Mouse (Mus musculus) CH12.LX (cell line): ENCODE measurements at regions not wholly inside any gene's neighbourhood (a gene's known extent, or its start where the extent isn't known, plus 50 kb on each side); places are given as distances from the start of the nearest gene placed in this dataset.

Experiments used
- CTCF ChIP-seq, 2 experiments: IDR thresholded peaks in 1 of 2; conservative IDR thresholded peaks in 1 of 2; 2 replicates each; pipeline ENCODE4 v1.5.1; 2011 to 2012; ENCODE audit warnings: low read depth in 2 of 2, low read length in 2 of 2, improper control_type of control experiment in 1 of 2, inconsistent platforms in 1 of 2, mild to moderate bottlenecking in 1 of 2, moderate library complexity in 1 of 2
- EP300 ChIP-seq: IDR thresholded peaks from 2 replicates; pipeline ENCODE4 v1.6.1; 2011; ENCODE audit warnings: low read length, improper control_type of control experiment
- JUN ChIP-seq: IDR thresholded peaks from 2 replicates; pipeline ENCODE4 v1.6.1; 2011; ENCODE audit warnings: low read depth, mild to moderate bottlenecking, low read length, improper control_type of control experiment, moderate library complexity; ENCODE audit not compliant: insufficient read depth
- MAFK ChIP-seq: IDR thresholded peaks from 2 replicates; pipeline ENCODE4 v1.6.1; 2011; ENCODE audit warnings: low read length, improper control_type of control experiment; ENCODE audit not compliant: insufficient replicate concordance
- NRF1 ChIP-seq: IDR thresholded peaks from 2 replicates; pipeline ENCODE4 v1.6.1; 2014; ENCODE audit warnings: low read depth, mild to moderate bottlenecking, inconsistent platforms, low read length, improper control_type of control experiment, moderate library complexity
- POLR2A ChIP-seq: IDR thresholded peaks from 2 replicates; pipeline ENCODE4 v1.6.1; 2011; ENCODE audit warnings: low read depth, mild to moderate bottlenecking, improper control_type of control experiment, low read length
- ZMIZ1 ChIP-seq: IDR thresholded peaks from 2 replicates; pipeline ENCODE4 v1.6.1; 2012; ENCODE audit warnings: low read depth, mild to moderate bottlenecking, inconsistent platforms, low read length, improper control_type of control experiment

DNA sequence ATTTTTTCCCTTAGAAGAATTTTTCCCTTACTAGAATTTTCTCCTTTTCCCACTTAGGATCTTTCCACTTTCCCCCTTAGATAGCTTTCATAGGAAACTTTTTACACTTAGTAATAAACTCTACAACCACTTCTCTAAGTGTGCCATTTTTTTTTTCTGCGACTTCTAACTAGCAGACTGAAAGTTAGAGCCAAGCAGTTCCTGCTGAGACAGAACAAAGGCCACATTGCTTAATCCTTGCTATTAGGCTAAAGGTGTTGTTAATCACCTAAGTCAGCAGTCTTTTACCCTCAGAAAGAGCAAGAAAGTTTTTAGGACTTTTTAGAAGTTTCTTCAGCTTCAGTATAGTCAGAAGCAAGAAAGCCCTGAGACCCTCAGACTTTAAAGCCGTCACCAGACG lies 204.3 kb upstream of the Gm6657 start:
- no peak for TF ChIP-seq JUN
- TF ChIP-seq POLR2A = no peak
- no peak for TF ChIP-seq ZMIZ1
- no peak for TF ChIP-seq NRF1
- TF ChIP-seq EP300 = no peak
- TF ChIP-seq CTCF (conservative IDR thresholded peaks at IDR 0.05 in 1 of 2, IDR thresholded peaks at IDR 0.05 in 1 of 2; ENCODE audit: low read depth in 2 of 2, low read length in 2 of 2) = no peak
- TF ChIP-seq MAFK = no peak
